Mouse (Mus musculus) lung, postnatal 0 days (tissue): ENCODE results near the gene Dand5. TPM values are rescaled to one million over a fixed set of nuclear protein-coding genes. Genes with fewer than 3 reads are reported as not detected.

Experiments
- ATAC-seq: fragments of 200-750 bp; cut with Nextera tagmentation; 2 replicates; pipeline ENCODE4 v1.8.0; 2017; ENCODE audit warnings: moderate library complexity
- DNase-seq: peaks from one replicate; pipeline ENCODE4 v3.0.0-alpha.2; 2016; ENCODE audit warnings: low spot score
- H3K27ac ChIP-seq: fragments of 300-500 bp; sonication (generic); 2 replicates; pipeline ENCODE4 v1.5.1; 2014; ENCODE audit warnings: antibody characterized with exemption, mild to moderate bottlenecking, low read length, mixed read lengths
- H3K27me3 ChIP-seq: fragments of 300-500 bp; sonication (generic); replicated peaks from 2 replicates; pipeline ENCODE4 v1.6.1; 2014; ENCODE audit warnings: low read length, mixed read lengths; ENCODE audit not compliant: insufficient read depth
- H3K36me3 ChIP-seq: fragments of 300-500 bp; sonication (generic); 2 replicates; pipeline ENCODE4 v1.6.1; 2014; ENCODE audit warnings: low read length, mixed read lengths; ENCODE audit not compliant: insufficient read depth
- H3K4me1 ChIP-seq: fragments of 300-500 bp; sonication (generic); 2 replicates; pipeline ENCODE4 v1.6.1; 2014; ENCODE audit warnings: antibody characterized with exemption, low read depth, low read length, mixed read lengths; ENCODE audit not compliant: insufficient read depth
- H3K4me2 ChIP-seq: fragments of 300-500 bp; sonication (generic); replicated peaks from 2 replicates; pipeline ENCODE4 v1.6.1; 2014; ENCODE audit warnings: low read depth, mild to moderate bottlenecking, low read length, moderate library complexity, mixed read lengths
- H3K4me3 ChIP-seq: fragments of 300-500 bp; sonication (generic); 2 replicates; pipeline ENCODE4 v1.5.1; 2014; ENCODE audit warnings: low read depth, low read length
- H3K9ac ChIP-seq: fragments of 300-500 bp; sonication (generic); replicated peaks from 2 replicates; pipeline ENCODE4 v1.6.1; 2014; ENCODE audit warnings: low read depth, mild to moderate bottlenecking
- H3K9me3 ChIP-seq: fragments of 300-500 bp; sonication (generic); 2 replicates; pipeline ENCODE4 v1.6.1; 2016; ENCODE audit warnings: low read length, mixed read lengths
- CTCF ChIP-seq: IDR thresholded peaks from 2 replicates; pipeline ENCODE4 v1.5.1; 2016; ENCODE audit warnings: antibody characterized with exemption, mild to moderate bottlenecking
- EP300 ChIP-seq: IDR thresholded peaks from 2 replicates; pipeline ENCODE4 v1.6.1; 2016; ENCODE audit warnings: antibody characterized with exemption, mild to moderate bottlenecking, control low read depth
- WGBS: fragments of 180-500 bp; shearing (Covaris S2); extraction: QIAGEN DNeasy Blood & Tissue Kit; methylation state at CpG from one replicate; pipeline ENCODE4 v1.1.7; 2014; 5-methylcytosine and 5-hydroxymethylcytosine counted together
- polyA plus RNA-seq: library from polyadenylated mRNA; unstranded; fragments of >200 nt; fragmentation: Nextera tagmentation; extraction: Ambion mirVana; gene quantifications from 2 replicates; pipeline ENCODE4 v1.2.1, GENCODE M21; 2015

The Dand5 gene
- polyA plus RNA-seq, 1 experiment from 2014 or later = 6.8 TPM

- Histone ChIP-seq H3K36me3 (no peaks in the 10 kb centered on the region), H3K27me3 (0 out of 2 replicates have a peak, but pooled peaks cover 3% of the 10 kb centered on the region), H3K9me3 (no peaks in the 10 kb centered on the region), H3K4me3 (no peak overlapping the region), H3K4me2 (no peak overlapping the region), H3K9ac (no peak overlapping the region), H3K4me1 (peaks cover 16% of the 10 kb centered on the region), H3K27ac (no peak overlapping the region)
- TF ChIP-seq EP300 (no peak), CTCF (no peak)
- DNase-seq = no peak
- ATAC-seq = no peak
- whole genome bisulfite sequencing = 67% methylated on average over 10 of the region's 10 CpGs
Observed at GRCm38 (mm10) chr8:84782680-84783079, 39.9 kb downstream of the Dand5 start.

- 64% methylated on average over 5 of the region's 5 CpGs for WGBS
- no peak overlapping the region for H3K27ac ChIP-seq
- 0 out of 2 replicates have a peak, but pooled peaks cover 3% of the 10 kb centered on the region for H3K27me3 ChIP-seq
- H3K36me3 ChIP-seq = no peaks in the 10 kb centered on the region
- no peak for TF ChIP-seq CTCF
- TF ChIP-seq EP300 = no peak
- no peak for DNase-seq
- ATAC-seq = no peak
- no peak overlapping the region for H3K9ac ChIP-seq
- H3K9me3 ChIP-seq = no peaks in the 10 kb centered on the region
- H3K4me2 ChIP-seq = no peak overlapping the region
- H3K4me1 ChIP-seq = peaks cover 16% of the 10 kb centered on the region
- H3K4me3 ChIP-seq = no peak overlapping the region
Observed at GRCm38 (mm10) chr8:84781686-84782505, 40.7 kb downstream of the Dand5 start.

GRCm38 (mm10) chr8:84780949-84781680 is 41.5 kb downstream of the Dand5 start:
- WGBS = 67% methylated on average over 5 of the region's 6 CpGs
- peaks cover 8% of the 10 kb centered on the region for H3K4me1 ChIP-seq
- DNase-seq (no peak), ATAC-seq (no peak)
- H3K27ac ChIP-seq = no peak overlapping the region
- no peaks in the 10 kb centered on the region for H3K9me3 ChIP-seq
- 0 out of 2 replicates have a peak, but pooled peaks cover 3% of the 10 kb centered on the region for H3K27me3 ChIP-seq
- H3K4me2 ChIP-seq = no peak overlapping the region
- no peak overlapping the region for H3K4me3 ChIP-seq
- no peaks in the 10 kb centered on the region for H3K36me3 ChIP-seq
- TF ChIP-seq CTCF (no peak), EP300 (no peak)
- H3K9ac ChIP-seq = no peak overlapping the region

GRCm38 (mm10) chr8:84780225-84780555 is 42.4 kb downstream of the Dand5 start:
- Histone ChIP-seq H3K36me3 (no peaks in the 10 kb centered on the region), H3K27ac (no peak overlapping the region), H3K4me3 (no peak overlapping the region), H3K27me3 (no peaks in the 10 kb centered on the region), H3K4me1 (peaks cover 16% of the 10 kb centered on the region), H3K9ac (no peak overlapping the region), H3K4me2 (no peak overlapping the region), H3K9me3 (no peaks in the 10 kb centered on the region)
- no peak for DNase-seq
- 57% methylated on average over 13 of the region's 13 CpGs for WGBS
- ATAC-seq = no peak
- no peak for TF ChIP-seq CTCF
- no peak for TF ChIP-seq EP300

- WGBS = 57% methylated on average over 18 of the region's 19 CpGs
- DNase-seq (no peak), ATAC-seq (no peak)
- Histone ChIP-seq H3K36me3 (no peaks in the 10 kb centered on the region), H3K9ac (no peak overlapping the region), H3K4me1 (peaks cover 15% of the 10 kb centered on the region), H3K9me3 (no peaks in the 10 kb centered on the region), H3K4me3 (no peak overlapping the region), H3K4me2 (no peak overlapping the region), H3K27ac (no peak overlapping the region), H3K27me3 (no peaks in the 10 kb centered on the region)
- TF ChIP-seq EP300 (no peak), CTCF (no peak)
Observed at GRCm38 (mm10) chr8:84779519-84780224, 43.0 kb downstream of the Dand5 start.
